Mouse (Mus musculus) myocyte (in vitro differentiated cells): ENCODE measurements around the gene Unc45a.

Experiments
- CEBPB ChIP-seq: IDR thresholded peaks from 2 replicates; pipeline ENCODE4 v1.6.1; 2011; ENCODE audit warnings: mild to moderate bottlenecking, moderate library complexity; ENCODE audit not compliant: poor library complexity, insufficient read depth, severe bottlenecking
- POLR2A ChIP-seq: IDR thresholded peaks from one replicate; pipeline ENCODE4 v1.6.1; 2011; ENCODE audit warnings: low read depth, mild to moderate bottlenecking, control low read depth, moderate library complexity; ENCODE audit not compliant: insufficient read length
- POLR2AphosphoS2 ChIP-seq: IDR thresholded peaks from one replicate; pipeline ENCODE4 v1.6.1; 2011; ENCODE audit warnings: low read depth, control low read depth; ENCODE audit not compliant: insufficient read length

DNA sequence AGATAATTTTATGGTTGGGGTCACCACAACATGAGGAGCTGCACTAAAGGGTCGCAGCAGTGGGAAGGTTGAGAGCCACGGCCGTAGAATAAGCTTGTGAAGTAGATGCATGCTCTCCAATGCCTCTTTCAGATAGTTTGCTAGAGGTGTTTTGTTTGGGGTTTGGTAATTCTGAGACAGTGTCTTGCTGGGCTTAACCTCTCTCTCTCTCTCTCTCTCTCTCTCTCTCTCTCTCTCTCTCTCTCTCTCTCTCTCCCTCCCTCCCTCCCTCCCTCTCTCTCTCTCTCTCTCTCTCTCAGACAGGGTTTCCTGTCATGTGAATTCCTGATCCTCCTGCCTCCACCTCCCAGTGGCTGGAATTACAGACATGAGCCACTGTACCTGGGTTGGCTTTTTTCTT lies 33.9 kb upstream of the Unc45a start:
- TF ChIP-seq POLR2A (no peak), POLR2AphosphoS2 (no peak), CEBPB (no peak)
